Mouse (Mus musculus): ENCODE measurements around the gene Lrrn4cl. TPM values are rescaled to one million over a fixed set of nuclear protein-coding genes. Genes with fewer than 3 reads are reported as not detected.
"Not testable (repeated sequence)": the region's sequence is repeated elsewhere in the genome, so short reads cannot be mapped to it uniquely, and the experiment has no call there.

The Lrrn4cl gene
- total RNA-seq, 2 experiments from 2014 or later: not detected

- peak; percentile 5; the same call in 1 of the 2 replicates for ATAC-seq (replicated peaks; ENCODE audit: poor library complexity)
Measured at GRCm38 (mm10) chr19:8838041-8838730, 12.4 kb upstream of the Lrrn4cl start.

GRCm38 (mm10) chr19:8839103-8839907 lies 11.3 kb upstream of the Lrrn4cl start, which contains the start of gene Gng3:
TSS of gene Gng3 (minus strand) at chr19:8839194.
- no peak for ATAC-seq (replicated peaks; ENCODE audit: poor library complexity)

- peak; percentile 56 for ATAC-seq (replicated peaks; ENCODE audit: poor library complexity)
Measured at GRCm38 (mm10) chr19:8839908-8840791, 10.4 kb upstream of the Lrrn4cl start.

GRCm38 (mm10) chr19:8841012-8841411 lies 9.6 kb upstream of the Lrrn4cl start:
- no peak for ATAC-seq (replicated peaks; ENCODE audit: poor library complexity)

- no peak for ATAC-seq (replicated peaks; ENCODE audit: poor library complexity)
Measured at GRCm38 (mm10) chr19:8842961-8843360, 7.6 kb upstream of the Lrrn4cl start.

GRCm38 (mm10) chr19:8844371-8845129 lies 6.0 kb upstream of the Lrrn4cl start:
- ATAC-seq (replicated peaks; ENCODE audit: poor library complexity): peak; percentile 66

GRCm38 (mm10) chr19:8848356-8848755 lies 2.2 kb upstream of the Lrrn4cl start:
- ATAC-seq (replicated peaks; ENCODE audit: poor library complexity): no peak

GRCm38 (mm10) chr19:8851639-8852038 lies 1.1 kb downstream of the Lrrn4cl start:
- ATAC-seq (replicated peaks; ENCODE audit: poor library complexity): no peak

- no peak for ATAC-seq (replicated peaks; ENCODE audit: poor library complexity)
Measured at GRCm38 (mm10) chr19:8852236-8852928, 1.8 kb downstream of the Lrrn4cl start.

- ATAC-seq (replicated peaks; ENCODE audit: poor library complexity): no peak
Measured at GRCm38 (mm10) chr19:8853117-8853516, 2.5 kb downstream of the Lrrn4cl start.

GRCm38 (mm10) chr19:8857689-8858088 lies 7.1 kb downstream of the Lrrn4cl start:
- peak; percentile 80 for ATAC-seq (replicated peaks; ENCODE audit: poor library complexity)

GRCm38 (mm10) chr19:8859018-8859417 lies 8.4 kb downstream of the Lrrn4cl start:
- ATAC-seq (replicated peaks; ENCODE audit: poor library complexity): no peak

GRCm38 (mm10) chr19:8864265-8864664 lies 13.7 kb downstream of the Lrrn4cl start:
- no peak for ATAC-seq (replicated peaks; ENCODE audit: poor library complexity)

GRCm38 (mm10) chr19:8870381-8870780 lies 19.8 kb downstream of the Lrrn4cl start:
- not testable (repeated sequence) for ATAC-seq (replicated peaks; ENCODE audit: poor library complexity)

- peak; percentile 6; the same call in 1 of the 2 replicates for ATAC-seq (replicated peaks; ENCODE audit: poor library complexity)
Measured at GRCm38 (mm10) chr19:8870838-8871237, 20.3 kb downstream of the Lrrn4cl start.

GRCm38 (mm10) chr19:8871267-8872186 lies 21.0 kb downstream of the Lrrn4cl start, which contains the start of gene Ubxn1:
TSS of gene Ubxn1 (plus strand) at chr19:8871496.
- ATAC-seq (replicated peaks; ENCODE audit: poor library complexity): peak; percentile 99

GRCm38 (mm10) chr19:8872266-8872840 lies 21.8 kb downstream of the Lrrn4cl start:
- ATAC-seq (replicated peaks; ENCODE audit: poor library complexity): no peak

- no peak for ATAC-seq (replicated peaks; ENCODE audit: poor library complexity)
Measured at GRCm38 (mm10) chr19:8875031-8875430, 24.5 kb downstream of the Lrrn4cl start.

Measured in megakaryocyte progenitor cell, adult 5-6 weeks (primary cell).